Comparison of ENCODE assay signal across 9 mouse cellular contexts in the genomic region with DNA sequence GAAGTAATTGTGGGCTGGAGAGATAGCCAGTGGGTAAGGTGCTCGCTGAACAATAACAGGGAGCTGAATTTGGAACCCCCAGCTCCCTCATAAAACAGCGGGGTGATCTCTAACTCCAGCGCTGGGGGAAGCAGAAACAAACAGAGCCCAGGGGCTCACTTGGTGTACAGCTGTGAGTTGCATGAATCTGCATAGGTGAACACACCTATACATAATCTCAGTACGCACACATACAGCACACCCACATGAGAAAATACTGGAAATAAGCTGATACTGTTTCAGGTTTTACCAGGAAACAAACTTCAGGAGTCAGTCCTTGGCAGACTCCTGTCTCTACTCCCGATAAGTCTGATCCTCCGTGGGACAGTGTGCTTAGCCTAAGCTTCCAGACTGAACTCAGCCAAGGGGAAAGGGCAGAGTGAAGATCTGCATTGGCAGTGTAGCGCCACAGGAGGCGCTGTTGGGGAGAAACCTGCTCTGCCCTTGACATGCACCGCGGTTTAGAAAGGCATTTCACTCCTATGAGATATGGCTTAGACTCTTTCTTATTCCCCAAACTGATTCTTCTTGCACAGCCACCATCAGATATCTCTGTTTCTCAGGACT. TPM values are rescaled to one million over a fixed set of nuclear protein-coding genes. Genes with fewer than 3 reads are reported as not detected.
DNase-seq lines count a peak whose midpoint lies in the region; ATAC-seq and TF ChIP-seq lines count a peak whose summit lies in the region.
"Had no signal": no experiment of that assay in that cellular context is flagged by ENCODE, and none has a peak within 500 bp of the region (broad histone marks: within the 10 kb centered on the region; RNA-seq: fewer than 3 reads in every experiment).

No protein-coding gene starts in this region.

- DNase-seq in forebrain, embryonic 10.5 days (ENCODE audit: extremely low spot score, low spot score): peak; percentile 39
- peak; percentile 10 for DNase-seq in thymus, postnatal 0 days (ENCODE audit: low spot score)
- no peak for DNase-seq in thymus, postnatal 10 days (ENCODE audit: low spot score in 2 of 2)
- DNase-seq in kidney, postnatal 0 days (ENCODE audit: low spot score): peak; percentile 79
- peak; percentile 55 for DNase-seq in neural tube, embryonic 11.5 days (ENCODE audit: low spot score)
- DNase-seq in cerebellum, adult 9-10 months: no peak

- H3K4me1 ChIP-seq in forebrain, embryonic 10.5 days: 0 out of 2 replicates have a peak, but pooled peaks cover 3% of the 10 kb centered on the region
- no peaks in the 10 kb centered on the region for H3K4me1 ChIP-seq in forebrain, embryonic 13.5 days
- H3K4me1 ChIP-seq in kidney, postnatal 0 days (replicated peaks; ENCODE audit: insufficient read depth, low read length): 0 out of 2 replicates have a peak, but pooled peaks cover 5% of the 10 kb centered on the region
- no peaks in the 10 kb centered on the region for H3K4me1 ChIP-seq in neural tube, embryonic 11.5 days (ENCODE audit: control insufficient read depth, insufficient read depth, low read length)
- H3K4me1 ChIP-seq: liver, embryonic 15.5 days had no signal

- no peak overlapping the region for H3K4me3 ChIP-seq in forebrain, embryonic 10.5 days
- no peak overlapping the region for H3K4me3 ChIP-seq in forebrain, embryonic 13.5 days
- no peak overlapping the region for H3K4me3 ChIP-seq in kidney, postnatal 0 days (replicated peaks; ENCODE audit: low read depth, low read length)
- no peak overlapping the region for H3K4me3 ChIP-seq in neural tube, embryonic 11.5 days (ENCODE audit: low read depth, low read length)
- H3K4me3 ChIP-seq: liver, embryonic 15.5 days had no signal

- H3K9ac ChIP-seq in forebrain, embryonic 13.5 days: no peak overlapping the region
- no peak overlapping the region for H3K9ac ChIP-seq in kidney, postnatal 0 days (ENCODE audit: low read depth, low read length)
- H3K9ac ChIP-seq in neural tube, embryonic 11.5 days (ENCODE audit: low read length): no peak overlapping the region
- H3K9ac ChIP-seq: liver, embryonic 15.5 days had no signal

- H3K27me3 ChIP-seq in forebrain, embryonic 10.5 days (ENCODE audit: poor library complexity, severe bottlenecking): peaks cover 6% of the 10 kb centered on the region
- no peaks in the 10 kb centered on the region for H3K27me3 ChIP-seq in forebrain, embryonic 13.5 days
- H3K27me3 ChIP-seq in kidney, postnatal 0 days (ENCODE audit: insufficient read depth, low read length): no peaks in the 10 kb centered on the region
- no peaks in the 10 kb centered on the region for H3K27me3 ChIP-seq in neural tube, embryonic 11.5 days (ENCODE audit: control insufficient read depth, insufficient read depth, low read length)
- H3K27me3 ChIP-seq: liver, embryonic 15.5 days had no signal

- WGBS in forebrain, embryonic 10.5 days: 28% methylated on average over 10 of the region's 10 CpGs
- 26% methylated on average over 10 of the region's 10 CpGs for WGBS in forebrain, embryonic 13.5 days
- 24% methylated on average over 10 of the region's 10 CpGs for WGBS in kidney, postnatal 0 days
- 23% methylated on average over 10 of the region's 10 CpGs for WGBS in neural tube, embryonic 11.5 days

- no peak overlapping the region for H3K27ac ChIP-seq in forebrain, embryonic 10.5 days
- H3K27ac ChIP-seq in forebrain, embryonic 13.5 days: no peak overlapping the region
- no peak overlapping the region for H3K27ac ChIP-seq in kidney, postnatal 0 days
- no peak overlapping the region for H3K27ac ChIP-seq in neural tube, embryonic 11.5 days (ENCODE audit: low read depth, low read length)
- H3K27ac ChIP-seq: liver, embryonic 15.5 days had no signal

- no peaks in the 10 kb centered on the region for H3K36me3 ChIP-seq in forebrain, embryonic 10.5 days (replicated peaks)
- H3K36me3 ChIP-seq in forebrain, embryonic 13.5 days (ENCODE audit: poor library complexity, severe bottlenecking): no peaks in the 10 kb centered on the region
- no peaks in the 10 kb centered on the region for H3K36me3 ChIP-seq in kidney, postnatal 0 days (ENCODE audit: insufficient read depth, low read length)
- H3K36me3 ChIP-seq in neural tube, embryonic 11.5 days (ENCODE audit: control insufficient read depth, insufficient read depth, low read length): no peaks in the 10 kb centered on the region
- H3K36me3 ChIP-seq: liver, embryonic 15.5 days had no signal

- no peak overlapping the region for H3K4me2 ChIP-seq in forebrain, embryonic 13.5 days
- H3K4me2 ChIP-seq in kidney, postnatal 0 days (ENCODE audit: low read length): peak overlapping the region; percentile 38; the same call in 1 of the 2 replicates
- no peak overlapping the region for H3K4me2 ChIP-seq in neural tube, embryonic 11.5 days (ENCODE audit: low read depth)
- H3K4me2 ChIP-seq: liver, embryonic 15.5 days had no signal

- TF ChIP-seq CTCF in kidney, postnatal 0 days (IDR thresholded peaks at IDR 0.05; ENCODE audit: low read depth): peak; percentile 79

- no peak for ATAC-seq in forebrain, embryonic 13.5 days
- peak; percentile 82 for ATAC-seq in kidney, postnatal 0 days (replicated peaks; ENCODE audit: low FRiP score, low read depth)
- peak; percentile 78 for ATAC-seq in neural tube, embryonic 11.5 days (ENCODE audit: insufficient read depth, low FRiP score, low TSS enrichment)
- ATAC-seq in megakaryocyte, adult 5-6 weeks (ENCODE audit: poor library complexity, severe bottlenecking): no peak

- no peaks in the 10 kb centered on the region; the same call in 1 of the 2 replicates for H3K9me3 ChIP-seq in forebrain, embryonic 10.5 days
- no peaks in the 10 kb centered on the region for H3K9me3 ChIP-seq in forebrain, embryonic 13.5 days (replicated peaks)
- no peaks in the 10 kb centered on the region for H3K9me3 ChIP-seq in kidney, postnatal 0 days (replicated peaks; ENCODE audit: low read length)
- no peaks in the 10 kb centered on the region for H3K9me3 ChIP-seq in neural tube, embryonic 11.5 days (ENCODE audit: control insufficient read depth, low read length)
- H3K9me3 ChIP-seq: liver, embryonic 15.5 days had no signal

RNA-seq across cellular contexts. Expression of a gene that starts 34.2 kb away (rescaled TPM):
- polyA plus RNA-seq in forebrain, embryonic 10.5 days (2016; fragmentation: Nextera tagmentation; extraction: Ambion mirVana): 2.5 and 4.8 TPM in 2 replicates
- 15.7 and 24.5 TPM in 2 replicates for polyA plus RNA-seq in forebrain, embryonic 13.5 days (2015; fragmentation: Nextera tagmentation; extraction: Ambion mirVana)
- polyA plus RNA-seq in thymus, postnatal 0 days (2015; fragmentation: Nextera tagmentation; extraction: Ambion mirVana): 0.19 and 0.26 TPM in 2 replicates
- not detected in 2 replicates for polyA plus RNA-seq in kidney, postnatal 0 days (2015; fragmentation: Nextera tagmentation; extraction: Ambion mirVana)
- polyA plus RNA-seq in neural tube, embryonic 11.5 days (2014; fragmentation: Nextera tagmentation; extraction: Ambion mirVana): 0.22 and 0.27 TPM in 2 replicates
- not detected in 2 replicates for total RNA-seq in megakaryocyte, adult 5-6 weeks (2015)
- not detected in 2 replicates for total RNA-seq in megakaryocyte, adult 5-6 weeks (2017)
- polyA plus RNA-seq: liver, embryonic 15.5 days had no signal

Comparison
In these comparisons a context has a peak if more than half of its experiments do, and no peak if none do; other contexts are left out.
1. DNase-seq: peak in forebrain, embryonic 10.5 days (single experiment), thymus, postnatal 0 days (single experiment), kidney, postnatal 0 days (single experiment) and neural tube, embryonic 11.5 days (single experiment); none in thymus, postnatal 10 days (0 of 2) and cerebellum, adult 9-10 months (single experiment).
2. ATAC-seq: peak in kidney, postnatal 0 days (single experiment) and neural tube, embryonic 11.5 days (single experiment); none in forebrain, embryonic 13.5 days (single experiment) and megakaryocyte, adult 5-6 weeks (single experiment).